Mouse (Mus musculus) layer of hippocampus, postnatal 36 days (tissue): ENCODE measurements around the gene Il31ra. TPM values are rescaled to one million over a fixed set of nuclear protein-coding genes. Genes with fewer than 3 reads are reported as not detected.

Experiments used
- DNase-seq, 2 experiments: peaks; one replicate each; pipeline ENCODE4 v3.0.0; 2022
- total RNA-seq, 2 experiments: library from RNA; stranded (reverse); gene quantifications; 2 replicates each; pipeline ENCODE4 v1.2.3; 2021

The Il31ra gene
- total RNA-seq, 2 experiments from 2014 or later: 0.18 TPM; not detected in 1

GRCm38 (mm10) chr13:112560554-112561138 lies 33.5 kb downstream of the Il31ra start:
- DNase-seq: no peak

- DNase-seq: no peak
These were observed 37.7 kb downstream of the Il31ra start for GRCm38 (mm10) chr13:112556501-112556900.

GRCm38 (mm10) chr13:112553304-112553703 lies 40.9 kb downstream of the Il31ra start:
- DNase-seq: no peak

GRCm38 (mm10) chr13:112551641-112552548 lies 42.3 kb downstream of the Il31ra start:
- no peak for DNase-seq

- DNase-seq: no peak
These were observed 52.8 kb downstream of the Il31ra start for GRCm38 (mm10) chr13:112541223-112541975.

GRCm38 (mm10) chr13:112540616-112541015 lies 53.5 kb downstream of the Il31ra start:
- DNase-seq: no peak

GRCm38 (mm10) chr13:112537065-112537464 lies 57.1 kb downstream of the Il31ra start:
- DNase-seq: no peak

GRCm38 (mm10) chr13:112536611-112537010 lies 57.5 kb downstream of the Il31ra start:
- DNase-seq: no peak

GRCm38 (mm10) chr13:112533556-112533955 lies 60.6 kb downstream of the Il31ra start:
- DNase-seq: no peak

GRCm38 (mm10) chr13:112532235-112532634 lies 61.9 kb downstream of the Il31ra start:
- no peak for DNase-seq

GRCm38 (mm10) chr13:112529893-112530292 lies 64.3 kb downstream of the Il31ra start:
- DNase-seq: peak; percentile 34 to 40

- no peak for DNase-seq
These were observed 67.0 kb downstream of the Il31ra start for GRCm38 (mm10) chr13:112527186-112527585.

- DNase-seq: no peak
These were observed 70.7 kb downstream of the Il31ra start for GRCm38 (mm10) chr13:112523346-112523970.

- DNase-seq: no peak
These were observed 71.3 kb downstream of the Il31ra start for GRCm38 (mm10) chr13:112522896-112523295.

GRCm38 (mm10) chr13:112522261-112522660 lies 71.9 kb downstream of the Il31ra start:
- DNase-seq: no peak

GRCm38 (mm10) chr13:112514546-112514945 lies 79.6 kb downstream of the Il31ra start:
- no peak for DNase-seq

GRCm38 (mm10) chr13:112512824-112513223 lies 81.3 kb downstream of the Il31ra start:
- no peak for DNase-seq

GRCm38 (mm10) chr13:112511810-112512209 lies 82.3 kb downstream of the Il31ra start:
- no peak for DNase-seq

GRCm38 (mm10) chr13:112511261-112511660 lies 82.9 kb downstream of the Il31ra start:
- DNase-seq: no peak

- no peak for DNase-seq
These were observed 83.5 kb downstream of the Il31ra start for GRCm38 (mm10) chr13:112510437-112511212.

GRCm38 (mm10) chr13:112509465-112509864 lies 84.7 kb downstream of the Il31ra start:
- peak; percentile 29 to 44 for DNase-seq

- DNase-seq: no peak
These were observed 85.7 kb downstream of the Il31ra start for GRCm38 (mm10) chr13:112508487-112508886.
